Mouse (Mus musculus): ENCODE results near the gene Cers2.
"Not testable (repeated sequence)": the region's sequence is repeated elsewhere in the genome, so short reads cannot be mapped to it uniquely, and the experiment has no call there.

Cers2 gene

DNA sequence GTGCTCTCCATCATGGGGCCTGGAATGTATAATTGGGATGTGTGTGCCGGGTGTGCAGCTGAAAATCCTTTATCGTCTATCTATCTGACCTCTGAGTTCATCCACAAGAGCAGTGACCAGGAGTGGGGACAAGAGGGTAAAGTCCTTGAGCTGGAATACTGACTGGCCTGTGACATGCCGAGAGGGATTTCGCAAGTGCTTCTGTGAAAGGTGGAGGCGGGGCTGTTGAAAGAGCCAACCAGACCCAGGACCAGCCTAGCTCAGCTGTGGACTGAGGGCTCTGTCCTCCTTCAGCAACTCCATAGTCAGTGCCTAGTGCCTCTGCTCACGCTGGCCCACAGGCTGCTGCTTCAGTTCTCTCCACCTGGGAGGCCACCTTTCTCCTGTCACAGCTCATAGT lies 4.0 kb downstream of the Cers2 start:
- DNase-seq (ENCODE audit: low spot score), result no peak

DNA sequence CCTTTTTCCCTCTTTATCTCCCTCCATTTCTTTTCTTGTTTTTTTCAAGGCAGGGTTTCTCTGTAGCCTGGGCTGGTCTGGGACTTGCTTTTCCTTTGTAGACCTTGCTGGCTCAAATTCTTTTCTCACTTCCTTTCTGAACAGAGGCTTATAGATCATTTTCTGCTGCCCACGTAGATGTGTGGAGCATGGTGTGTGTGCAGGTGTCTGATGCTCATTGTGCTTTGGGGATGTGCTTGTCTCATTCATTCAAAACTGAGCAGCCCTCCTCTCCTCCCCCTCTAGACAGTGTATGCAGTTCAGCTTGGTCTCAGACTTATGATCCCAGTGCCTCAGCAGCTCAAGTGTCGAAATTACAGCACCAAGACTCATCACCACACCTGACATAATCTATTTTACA lies 4.5 kb downstream of the Cers2 start:
- no peak for DNase-seq (ENCODE audit: low spot score)

DNA sequence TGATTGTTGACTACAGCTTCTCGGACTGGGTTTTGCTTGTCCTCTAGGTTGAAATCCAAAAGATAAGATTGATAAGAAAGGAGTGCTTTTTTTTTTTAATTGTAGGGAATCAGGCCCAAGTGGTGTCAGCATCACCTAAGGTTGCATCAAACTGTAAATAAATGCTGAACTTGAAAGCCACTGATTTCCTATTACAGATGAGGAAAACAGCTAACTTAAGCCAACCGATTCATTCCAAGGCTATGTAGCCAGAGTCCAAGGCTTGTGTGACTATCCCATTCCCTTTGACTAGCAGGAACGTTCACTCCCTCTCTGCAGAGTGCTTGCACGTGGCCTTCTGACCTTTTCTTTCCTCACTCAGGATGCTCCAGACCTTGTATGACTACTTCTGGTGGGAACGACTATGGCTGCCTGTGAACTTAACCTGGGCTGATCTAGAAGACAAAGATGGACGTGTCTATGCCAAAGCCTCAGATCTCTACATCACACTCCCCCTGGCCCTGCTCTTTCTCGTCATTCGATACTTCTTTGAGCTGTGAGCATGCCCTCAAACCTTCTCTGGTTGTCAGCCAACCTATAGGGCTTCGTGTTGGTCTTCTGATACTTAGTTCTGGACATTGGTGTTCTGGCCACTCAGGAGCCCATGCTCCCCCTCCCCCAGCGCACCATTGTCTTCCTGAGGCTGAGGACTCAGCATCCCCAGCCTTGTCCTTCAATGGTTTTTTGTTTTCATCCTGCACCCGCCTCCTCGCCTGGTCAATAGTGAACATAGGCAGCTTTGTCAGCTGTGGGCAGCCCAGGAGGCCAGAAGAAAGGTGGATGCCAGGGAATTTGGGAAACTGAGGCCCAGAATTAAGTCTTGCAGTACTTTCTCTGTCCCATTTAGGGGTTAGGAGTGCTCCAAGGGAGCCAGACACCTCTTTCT lies 5.4 kb downstream of the Cers2 start:
- no peak for DNase-seq (ENCODE audit: low spot score)

DNA sequence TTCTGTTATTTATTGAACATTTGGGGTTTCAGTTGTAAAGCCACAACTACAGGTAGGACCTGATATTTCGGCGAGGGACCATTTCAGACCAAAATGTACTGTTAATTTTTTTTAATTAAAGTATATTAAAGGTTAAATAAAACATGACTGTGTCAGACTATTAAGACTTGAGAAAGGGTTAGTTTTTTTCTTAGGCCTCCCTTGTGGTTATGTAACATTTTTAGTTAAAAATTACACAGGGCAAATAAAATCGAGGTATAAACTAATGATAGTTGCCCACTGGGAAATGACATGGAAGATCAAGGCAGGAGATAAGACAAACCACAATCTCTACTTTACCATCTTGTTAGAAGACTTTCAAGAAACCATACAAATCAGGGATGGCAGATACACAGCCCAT lies 8.8 kb downstream of the Cers2 start:
- no peak for DNase-seq (ENCODE audit: low spot score)

DNA sequence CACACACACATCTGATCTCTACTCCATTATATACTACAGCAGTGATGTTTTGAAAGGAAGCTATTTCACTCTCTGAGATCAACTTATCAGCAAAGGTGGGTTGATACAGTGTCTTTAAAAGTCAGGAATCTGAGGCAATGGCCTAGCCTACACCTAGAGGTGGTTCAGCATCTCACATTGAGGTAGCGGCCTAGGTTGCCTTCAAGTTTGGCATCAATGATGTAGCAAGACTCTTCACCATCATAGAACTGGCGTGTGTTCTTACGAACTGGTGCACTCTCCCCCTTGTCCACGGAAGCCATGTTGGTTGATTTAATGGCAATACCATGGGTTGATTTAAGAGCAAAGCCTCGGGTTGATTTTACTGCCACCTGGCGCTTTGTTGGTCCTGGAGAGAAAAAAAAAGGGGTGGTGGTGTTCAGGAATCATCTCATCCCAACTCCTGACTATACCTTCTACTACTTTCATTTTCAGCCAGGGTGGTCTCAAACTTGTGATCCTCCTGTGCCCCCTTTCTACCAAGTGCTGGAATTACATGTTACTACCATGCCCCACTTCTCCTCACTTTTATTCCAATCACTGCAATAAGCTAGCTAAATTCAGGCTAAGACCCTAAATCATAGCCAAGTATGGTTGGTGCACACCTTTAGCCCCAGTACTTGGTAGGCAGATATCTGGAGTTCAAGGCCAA lies 10.0 kb downstream of the Cers2 start:
- DNase-seq (ENCODE audit: low spot score), result no peak

DNA sequence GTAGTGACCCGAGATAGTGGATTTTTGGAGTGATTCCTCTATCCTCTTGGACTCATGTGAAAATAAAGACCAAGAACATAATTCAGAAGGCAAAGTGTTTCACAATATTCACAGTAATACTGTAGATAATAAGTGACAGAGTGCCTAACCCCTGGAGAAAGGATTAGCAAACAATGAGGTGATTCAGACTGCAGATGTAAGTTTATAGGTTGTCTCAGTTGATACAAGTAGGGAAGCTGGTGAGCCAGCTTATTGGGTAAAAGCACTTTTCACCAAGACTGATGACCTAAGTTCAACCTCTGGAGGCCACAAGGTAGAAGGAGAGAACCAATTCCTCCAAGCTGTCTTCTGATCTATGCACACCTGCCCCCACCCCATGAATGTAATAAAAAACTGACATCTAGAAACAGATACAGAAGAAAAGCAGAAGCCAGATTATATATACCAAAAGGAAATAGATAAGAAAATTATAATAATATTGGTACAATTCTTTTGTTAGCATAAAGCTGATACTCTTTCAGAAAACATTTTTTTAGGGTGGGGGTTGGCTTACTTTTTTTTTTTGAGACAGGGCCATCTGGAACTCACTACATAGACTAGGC lies 14.3 kb downstream of the Cers2 start:
- no peak for DNase-seq (ENCODE audit: low spot score)

DNA sequence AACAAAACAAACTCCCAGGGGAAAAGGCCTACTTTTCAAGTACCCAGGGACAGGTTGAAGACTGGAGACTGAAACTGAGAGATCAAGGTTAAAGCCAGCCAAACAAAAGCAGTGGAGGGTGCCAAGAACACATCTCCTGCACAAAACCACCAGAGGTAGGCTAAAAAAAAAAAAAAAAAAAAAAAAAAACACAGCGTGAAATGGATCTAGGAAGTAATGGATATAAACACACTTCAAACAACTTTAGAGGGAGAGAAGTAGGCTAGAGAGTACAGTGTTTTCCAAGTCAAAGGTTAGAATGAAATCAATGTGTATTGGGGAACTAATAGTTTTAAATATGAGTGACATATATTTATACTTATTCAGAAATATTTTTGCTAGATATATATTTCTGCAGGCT lies 16.9 kb downstream of the Cers2 start:
- no peak for DNase-seq (ENCODE audit: low spot score)

DNA sequence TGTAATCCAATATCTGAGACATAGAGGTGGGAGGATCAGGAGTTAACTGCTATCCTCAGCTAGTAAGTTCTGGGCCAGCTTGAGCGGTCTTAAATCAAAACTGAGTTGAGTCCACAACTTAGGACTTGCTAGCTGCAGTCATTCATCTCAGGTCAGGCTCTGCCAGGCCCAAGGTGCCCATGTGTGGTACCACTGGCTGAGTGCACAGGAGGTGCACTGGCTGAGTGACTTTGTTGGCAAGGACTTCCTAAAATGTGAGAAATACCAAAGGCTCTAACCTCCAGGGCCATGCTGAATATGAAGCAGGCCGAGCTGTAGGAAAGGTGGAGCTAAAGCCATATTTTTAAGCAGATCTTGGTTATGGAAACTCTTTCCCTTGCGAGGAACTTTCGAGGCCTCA lies 22.8 kb downstream of the Cers2 start:
- DNase-seq (ENCODE audit: low spot score), result no peak

DNA sequence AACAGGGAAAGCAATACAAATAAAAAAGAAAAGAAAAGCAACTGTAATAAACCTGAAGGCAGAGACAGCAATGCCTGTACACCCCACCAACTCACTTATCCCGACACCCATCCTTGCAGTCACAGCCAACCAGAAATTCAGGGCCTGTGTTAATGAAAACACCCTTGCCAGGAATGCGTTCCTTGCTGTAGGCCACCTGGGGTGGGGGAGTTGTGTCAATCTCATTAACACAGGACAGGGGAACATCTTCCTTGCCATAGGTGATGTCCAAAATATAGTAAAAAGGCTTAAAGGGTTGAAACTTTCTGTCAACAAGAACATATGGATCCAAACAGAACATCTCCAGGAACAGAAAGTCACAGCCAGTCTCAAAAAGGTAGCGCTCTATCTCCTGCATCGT lies 23.7 kb downstream of the Cers2 start:
- DNase-seq (ENCODE audit: low spot score), result no peak

DNA sequence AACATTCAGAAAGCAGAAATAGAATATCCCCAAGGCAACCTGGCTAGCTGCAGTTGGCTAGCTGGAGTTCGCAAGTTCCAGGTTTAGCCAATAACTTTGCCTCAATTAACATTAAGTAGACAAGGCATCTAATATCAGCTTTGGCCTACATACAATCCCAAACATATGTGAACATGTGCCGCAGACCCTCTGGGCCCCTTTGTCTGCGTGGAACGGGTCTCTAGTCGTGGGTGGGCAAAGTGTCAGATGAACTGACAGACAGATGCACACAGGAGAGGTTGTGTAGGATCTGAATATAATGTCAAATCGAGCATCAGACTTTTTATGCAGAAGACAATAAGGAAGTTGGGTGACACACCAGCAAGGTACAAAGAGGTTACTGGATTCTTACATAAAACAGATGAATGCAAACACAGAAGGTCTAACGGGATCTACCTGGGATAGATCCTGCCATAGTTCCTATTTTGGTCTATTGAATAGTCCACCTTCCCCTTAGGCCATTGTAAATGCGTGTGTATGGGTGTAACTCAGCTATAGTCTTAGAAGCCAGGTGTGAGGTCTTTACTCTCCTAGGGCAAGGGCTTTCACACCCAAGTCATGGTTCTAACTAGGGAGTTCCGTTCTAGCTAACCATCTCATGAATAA lies 28.9 kb downstream of the Cers2 start:
- not testable (repeated sequence) for DNase-seq (ENCODE audit: low spot score)

DNA sequence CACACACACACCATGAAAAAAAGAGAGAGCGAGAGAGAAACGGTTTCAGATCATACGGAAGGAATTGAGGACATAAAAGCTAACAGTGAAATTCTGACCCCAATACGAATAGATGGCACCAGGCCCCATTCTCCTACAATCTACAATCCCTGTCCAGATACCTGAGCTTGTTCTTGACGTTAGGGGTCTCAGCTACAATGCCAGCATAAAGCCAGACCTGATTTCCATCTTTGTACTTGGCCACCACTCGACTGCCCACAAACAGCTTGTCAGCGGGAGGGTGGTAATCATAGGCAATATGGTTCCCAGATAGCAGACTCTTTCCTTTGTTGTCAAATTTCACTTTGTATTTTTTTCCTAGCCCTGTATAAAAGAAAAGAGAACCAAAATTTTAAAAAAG lies 31.9 kb downstream of the Cers2 start:
- no peak for DNase-seq (ENCODE audit: low spot score)

DNA sequence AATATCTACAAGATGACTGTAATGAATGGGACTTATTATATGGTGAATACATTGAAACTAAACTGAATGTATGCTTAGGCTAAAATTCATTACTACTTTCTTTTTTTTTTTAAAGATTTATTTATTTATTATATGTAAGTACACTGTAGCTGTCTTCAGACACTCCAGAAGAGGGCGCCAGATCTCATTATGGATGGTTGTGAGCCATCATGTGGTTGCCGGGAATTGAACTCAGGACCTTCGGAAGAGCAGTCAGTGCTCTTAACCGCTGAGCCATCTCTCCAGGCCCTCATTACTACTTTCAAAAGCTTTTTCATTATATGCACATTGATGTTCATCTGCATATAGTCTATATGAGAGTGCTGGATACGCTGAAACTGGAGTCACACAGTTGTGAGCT lies 33.8 kb downstream of the Cers2 start:
- DNase-seq (ENCODE audit: low spot score), result not testable (repeated sequence)

DNA sequence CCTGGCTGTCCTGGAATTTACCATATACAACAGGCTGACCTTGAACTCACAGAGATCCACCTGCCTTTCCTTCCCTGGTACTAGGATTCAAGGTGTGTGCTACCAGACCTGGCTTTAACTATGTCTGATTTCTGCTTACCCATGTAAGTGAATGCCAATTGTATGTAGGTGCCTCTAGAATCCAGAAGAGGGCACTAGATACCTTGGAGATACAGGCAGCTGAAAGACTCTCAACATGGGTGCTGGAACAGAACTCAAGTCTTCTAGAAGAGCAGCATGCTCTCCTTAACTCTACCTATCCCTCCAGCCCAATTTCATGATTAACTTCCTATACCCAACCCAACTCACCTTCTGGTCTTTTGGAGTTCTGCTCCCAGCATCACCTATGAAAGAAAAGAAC lies 34.9 kb downstream of the Cers2 start:
- peak; percentile 13 for DNase-seq (ENCODE audit: low spot score)

DNA sequence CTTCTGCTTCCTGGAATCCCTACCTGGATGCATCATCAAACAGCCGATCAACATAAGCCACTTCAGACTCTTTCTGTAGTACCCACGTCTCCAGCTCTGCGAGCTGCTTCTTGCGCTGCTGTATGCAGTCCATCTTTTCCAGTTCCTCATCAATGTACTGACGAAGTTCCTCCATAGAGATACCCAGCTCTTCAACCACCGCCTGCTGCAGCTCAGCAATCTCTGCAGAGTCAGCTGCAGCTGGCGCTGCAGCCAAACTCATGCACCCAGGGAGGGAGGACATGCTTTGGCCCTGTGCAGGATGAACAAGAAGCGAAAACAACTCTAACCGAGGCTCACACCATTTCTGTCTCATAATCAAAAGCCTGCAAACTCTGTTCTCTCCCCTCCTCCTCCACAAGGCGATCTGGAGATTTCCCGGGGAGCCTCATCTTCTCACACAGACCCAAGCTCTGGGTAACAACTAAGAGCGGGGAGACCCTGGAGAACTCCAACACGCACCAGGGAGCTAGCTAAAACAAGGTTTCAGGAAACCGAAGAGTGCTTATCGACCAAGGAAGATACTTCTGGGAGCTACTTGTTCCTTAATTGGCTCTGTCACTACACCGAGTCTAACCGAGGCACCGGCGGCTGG lies 41.4 kb downstream of the Cers2 start:
- not testable (repeated sequence) for DNase-seq (ENCODE audit: low spot score)

DNA sequence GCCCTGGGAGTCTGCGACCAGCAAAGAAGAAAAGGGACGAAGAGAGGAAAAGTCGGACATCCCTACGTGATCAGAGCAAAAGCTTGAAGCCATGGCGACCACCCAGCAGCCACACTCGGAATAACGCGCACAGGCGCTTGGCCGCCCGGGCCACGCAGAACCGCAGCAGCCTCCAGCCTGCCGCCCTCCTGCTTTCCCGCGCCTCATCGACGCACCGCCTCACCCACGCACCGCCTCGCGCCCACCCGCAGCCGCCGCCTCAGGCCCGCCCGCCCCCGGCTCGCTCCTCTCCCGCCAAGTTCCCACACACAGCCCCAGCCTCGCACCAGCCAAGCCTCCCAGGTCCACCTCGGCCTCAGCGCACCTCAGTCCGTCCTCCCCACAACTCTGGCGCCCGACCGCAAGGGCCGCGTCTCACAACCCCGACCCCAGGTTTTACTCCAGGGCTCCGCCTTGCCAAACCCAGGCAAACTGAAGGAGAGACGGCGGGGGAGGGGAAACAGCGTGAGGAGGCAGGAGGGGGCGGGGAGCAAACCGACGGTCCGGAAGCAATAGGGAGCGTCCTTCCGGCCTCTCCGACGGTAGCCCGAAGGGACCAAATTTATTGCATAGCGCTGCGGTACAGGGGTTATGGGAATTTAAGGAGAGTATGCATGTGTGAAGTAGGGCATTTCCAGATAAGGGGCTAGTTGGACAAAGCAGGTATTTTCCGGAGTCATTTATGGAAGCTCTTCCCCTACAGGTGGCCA lies 42.3 kb downstream of the Cers2 start, which contains the start of gene Setdb1:
Gene Setdb1 (minus strand): TSS at position 502 of the 749 bp plus-strand sequence.
- DNase-seq (ENCODE audit: low spot score), result peak; percentile 91

DNA sequence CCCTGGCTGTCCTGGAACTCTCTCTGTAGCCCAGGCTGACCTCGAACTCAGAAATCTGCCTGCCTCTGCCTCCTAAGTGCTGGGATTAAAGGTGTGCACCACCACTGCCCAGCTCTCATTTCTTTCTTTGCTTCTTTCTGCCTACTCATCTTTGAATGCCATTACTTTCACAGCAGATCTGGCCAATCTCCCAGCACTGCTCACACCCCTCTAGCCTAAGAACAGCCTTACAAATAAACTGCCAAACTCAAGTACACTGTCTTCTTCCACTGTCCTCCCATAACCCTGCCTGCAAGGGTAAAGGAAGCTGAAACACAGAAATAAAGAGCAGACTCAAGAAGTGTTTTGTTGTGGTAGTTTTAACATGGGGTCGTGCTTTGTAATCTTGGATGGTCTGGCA lies 43.2 kb downstream of the Cers2 start:
- DNase-seq (ENCODE audit: low spot score), result no peak

DNA sequence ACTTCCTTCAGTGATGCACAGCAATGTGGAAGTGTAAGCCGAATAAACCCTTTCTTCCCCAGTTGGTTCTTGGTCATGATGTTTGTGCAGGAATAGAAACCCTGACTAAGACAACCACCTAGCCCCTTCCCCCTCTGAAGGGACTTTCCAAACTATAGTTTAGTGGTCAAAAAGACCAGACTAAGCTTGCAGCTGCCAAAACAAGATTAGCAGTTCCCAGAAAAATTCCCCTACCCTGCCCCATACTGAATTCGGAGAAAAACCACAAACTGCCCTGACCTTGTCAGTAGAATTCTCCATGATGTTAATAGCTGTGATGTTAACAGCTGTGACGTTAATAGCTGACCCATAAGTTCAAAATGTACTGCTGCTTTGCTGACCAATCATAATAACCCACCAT lies 45.7 kb downstream of the Cers2 start:
- not testable (repeated sequence) for DNase-seq (ENCODE audit: low spot score)

DNA sequence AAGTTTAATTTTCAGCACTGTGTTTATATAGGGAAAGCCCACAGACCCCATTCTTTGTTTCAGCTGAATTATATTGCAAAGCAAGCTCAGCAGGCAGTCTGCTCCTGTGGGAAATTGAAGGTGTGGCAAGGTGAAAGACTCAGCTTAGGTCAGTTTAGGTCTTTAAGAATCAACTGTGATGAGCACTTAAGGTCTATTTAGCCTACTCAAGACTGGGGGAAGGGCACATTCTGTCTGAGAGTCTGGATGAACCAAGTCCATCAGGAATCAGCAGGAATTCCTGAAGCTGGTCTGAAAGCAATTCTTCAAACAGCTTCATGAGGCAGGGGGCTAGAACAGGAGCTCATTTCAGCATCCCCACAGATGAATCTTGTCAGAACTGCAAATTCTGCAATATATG lies 55.5 kb downstream of the Cers2 start:
- DNase-seq (ENCODE audit: low spot score), result no peak
